Mouse (Mus musculus): ENCODE measurements at regions not wholly inside any gene's neighbourhood (a gene's known extent, or its start where the extent isn't known, plus 50 kb on each side); places are given as distances from the start of the nearest gene placed in this dataset.

- Histone ChIP-seq H3K27ac (ENCODE audit: insufficient read depth, low read length) (no peak overlapping the region), H3K4me1 (ENCODE audit: control insufficient read depth, insufficient read depth, low read length) (no peaks in the 10 kb centered on the region), H3K4me3 (ENCODE audit: insufficient read depth, low read length) (no peak overlapping the region)
- TF ChIP-seq CTCF (IDR thresholded peaks at IDR 0.05; ENCODE audit: extremely low read depth, insufficient read depth, low read length) = no peak
- no peak for TF ChIP-seq POLR2A (IDR thresholded peaks at IDR 0.05; ENCODE audit: extremely low read depth, insufficient read depth, low read length)
Measured at GRCm38 (mm10) chr9:84775190-84775589, 537.4 kb upstream of the Gm11114 start.

GRCm38 (mm10) chr9:84779125-84779524 lies 533.4 kb upstream of the Gm11114 start:
- TF ChIP-seq CTCF (IDR thresholded peaks at IDR 0.05; ENCODE audit: extremely low read depth, insufficient read depth, low read length) = no peak
- no peak for TF ChIP-seq POLR2A (IDR thresholded peaks at IDR 0.05; ENCODE audit: extremely low read depth, insufficient read depth, low read length)

DNA sequence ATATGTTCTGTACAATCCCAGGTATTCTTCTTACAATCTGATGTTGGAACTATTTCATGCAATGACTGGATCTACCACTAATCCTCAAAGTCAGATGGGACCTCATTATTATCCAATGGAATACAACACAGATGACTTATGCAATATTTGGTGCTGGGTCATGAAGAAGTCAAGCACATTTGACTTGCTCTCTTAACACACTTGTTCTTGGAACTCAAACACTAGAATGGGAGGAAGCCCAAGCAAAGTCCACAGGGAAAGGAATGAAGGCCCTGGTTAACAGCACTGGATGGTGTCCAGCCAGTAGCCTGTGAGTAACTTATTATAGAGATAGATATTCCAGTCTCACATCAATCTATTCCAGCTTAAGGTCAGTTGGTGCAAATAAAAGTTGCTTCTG lies 486.8 kb upstream of the Gm11114 start:
- no peaks in the 10 kb centered on the region for H3K4me1 ChIP-seq (ENCODE audit: control insufficient read depth, insufficient read depth, low read length)
- H3K27ac ChIP-seq (ENCODE audit: insufficient read depth, low read length) = no peak overlapping the region
- H3K4me3 ChIP-seq (ENCODE audit: insufficient read depth, low read length) = no peak overlapping the region
- TF ChIP-seq POLR2A (IDR thresholded peaks at IDR 0.05; ENCODE audit: extremely low read depth, insufficient read depth, low read length) = no peak
- no peak for TF ChIP-seq CTCF (IDR thresholded peaks at IDR 0.05; ENCODE audit: extremely low read depth, insufficient read depth, low read length)

More at GRCm38 (mm10) chr9:84779125-84779524, 533.4 kb upstream of the Gm11114 start:
- H3K4me1 ChIP-seq (ENCODE audit: control insufficient read depth, insufficient read depth, low read length) = no peaks in the 10 kb centered on the region
- H3K4me3 ChIP-seq (ENCODE audit: insufficient read depth, low read length) = no peak overlapping the region
- H3K27ac ChIP-seq (ENCODE audit: insufficient read depth, low read length) = no peak overlapping the region

DNA sequence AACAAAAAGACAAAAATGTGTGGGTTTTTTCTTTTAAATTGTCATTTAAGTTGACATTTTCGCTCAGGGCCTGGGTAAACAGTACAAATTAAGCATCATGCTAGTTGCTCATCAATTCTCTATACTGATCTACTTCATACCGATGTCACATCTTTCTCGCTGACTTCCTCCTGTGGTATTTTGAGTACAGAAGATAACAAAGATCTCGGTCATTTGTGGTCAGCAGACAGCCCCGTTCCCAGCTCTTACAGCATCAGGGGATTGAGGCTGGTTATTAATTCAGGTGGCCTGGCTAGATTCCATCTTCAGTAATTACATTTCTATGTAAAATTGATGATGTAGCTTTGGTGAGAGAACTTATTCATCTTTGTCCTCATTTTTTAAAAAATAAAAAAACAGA lies 483.6 kb upstream of the Gm11114 start:
- H3K4me1 ChIP-seq (ENCODE audit: control insufficient read depth, insufficient read depth, low read length) = no peaks in the 10 kb centered on the region
- no peak overlapping the region for H3K4me3 ChIP-seq (ENCODE audit: insufficient read depth, low read length)
- H3K27ac ChIP-seq (ENCODE audit: insufficient read depth, low read length) = no peak overlapping the region
- TF ChIP-seq POLR2A (IDR thresholded peaks at IDR 0.05; ENCODE audit: extremely low read depth, insufficient read depth, low read length) = no peak
- no peak for TF ChIP-seq CTCF (IDR thresholded peaks at IDR 0.05; ENCODE audit: extremely low read depth, insufficient read depth, low read length)

GRCm38 (mm10) chr9:84830639-84831038 lies 481.9 kb upstream of the Gm11114 start:
- Histone ChIP-seq H3K4me3 (ENCODE audit: insufficient read depth, low read length) (no peak overlapping the region), H3K4me1 (ENCODE audit: control insufficient read depth, insufficient read depth, low read length) (no peaks in the 10 kb centered on the region), H3K27ac (ENCODE audit: insufficient read depth, low read length) (no peak overlapping the region)
- TF ChIP-seq POLR2A (IDR thresholded peaks at IDR 0.05; ENCODE audit: extremely low read depth, insufficient read depth, low read length) = no peak
- no peak for TF ChIP-seq CTCF (IDR thresholded peaks at IDR 0.05; ENCODE audit: extremely low read depth, insufficient read depth, low read length)

DNA sequence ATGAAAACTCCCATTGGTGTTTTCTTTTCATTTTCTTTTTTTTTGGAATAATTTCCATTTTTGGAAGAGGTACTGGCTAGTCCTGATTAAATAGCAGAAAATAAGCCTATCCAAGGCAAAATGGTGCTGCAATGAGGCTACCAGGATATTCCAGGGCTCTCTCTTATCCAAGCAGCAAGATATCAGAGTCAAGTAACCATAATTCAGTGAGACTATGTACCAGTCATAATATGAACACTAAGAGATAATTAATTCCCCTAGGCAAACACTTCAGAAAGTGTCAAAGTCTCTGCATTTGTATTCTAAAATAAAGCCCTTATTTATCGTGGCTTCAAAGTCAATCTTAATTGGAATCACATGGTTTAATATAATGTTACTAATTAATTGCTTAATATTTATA lies 475.1 kb upstream of the Gm11114 start:
- H3K27ac ChIP-seq (ENCODE audit: insufficient read depth, low read length) = no peak overlapping the region
- H3K4me1 ChIP-seq (ENCODE audit: control insufficient read depth, insufficient read depth, low read length) = no peaks in the 10 kb centered on the region
- TF ChIP-seq CTCF (IDR thresholded peaks at IDR 0.05; ENCODE audit: extremely low read depth, insufficient read depth, low read length) = no peak
- TF ChIP-seq POLR2A (IDR thresholded peaks at IDR 0.05; ENCODE audit: extremely low read depth, insufficient read depth, low read length) = no peak
- no peak overlapping the region for H3K4me3 ChIP-seq (ENCODE audit: insufficient read depth, low read length)

- H3K4me1 ChIP-seq (ENCODE audit: control insufficient read depth, insufficient read depth, low read length) = no peaks in the 10 kb centered on the region
- no peak for TF ChIP-seq POLR2A (IDR thresholded peaks at IDR 0.05; ENCODE audit: extremely low read depth, insufficient read depth, low read length)
- no peak for TF ChIP-seq CTCF (IDR thresholded peaks at IDR 0.05; ENCODE audit: extremely low read depth, insufficient read depth, low read length)
- no peak overlapping the region for H3K27ac ChIP-seq (ENCODE audit: insufficient read depth, low read length)
- H3K4me3 ChIP-seq (ENCODE audit: insufficient read depth, low read length) = no peak overlapping the region
Measured at GRCm38 (mm10) chr9:84844021-84844420, 468.6 kb upstream of the Gm11114 start.

GRCm38 (mm10) chr9:84861600-84861999 lies 451.0 kb upstream of the Gm11114 start:
- TF ChIP-seq POLR2A (IDR thresholded peaks at IDR 0.05; ENCODE audit: extremely low read depth, insufficient read depth, low read length) = no peak
- no peak for TF ChIP-seq CTCF (IDR thresholded peaks at IDR 0.05; ENCODE audit: extremely low read depth, insufficient read depth, low read length)
- Histone ChIP-seq H3K4me3 (ENCODE audit: insufficient read depth, low read length) (no peak overlapping the region), H3K4me1 (ENCODE audit: control insufficient read depth, insufficient read depth, low read length) (no peaks in the 10 kb centered on the region), H3K27ac (ENCODE audit: insufficient read depth, low read length) (no peak overlapping the region)

DNA sequence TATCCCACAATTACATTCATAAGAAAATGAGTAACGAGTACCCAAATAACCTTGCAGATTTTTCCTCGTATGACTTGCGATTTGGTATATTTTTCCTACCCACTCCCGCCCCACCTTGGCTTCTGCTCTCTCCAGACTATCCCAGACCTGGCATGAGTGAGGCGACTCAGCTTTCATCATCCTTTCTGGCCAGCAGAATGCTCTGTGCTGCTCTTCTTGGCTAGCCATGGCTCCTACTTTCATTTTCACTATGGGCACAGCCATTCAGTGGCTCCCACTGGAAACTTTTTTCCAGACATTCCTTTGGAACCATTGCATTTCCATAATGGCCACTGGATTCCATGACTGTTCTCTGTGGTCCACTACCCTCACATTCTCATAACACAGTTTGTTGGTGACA lies 449.1 kb upstream of the Gm11114 start:
- TF ChIP-seq POLR2A (IDR thresholded peaks at IDR 0.05; ENCODE audit: extremely low read depth, insufficient read depth, low read length) (no peak), CTCF (IDR thresholded peaks at IDR 0.05; ENCODE audit: extremely low read depth, insufficient read depth, low read length) (no peak)
- Histone ChIP-seq H3K4me3 (ENCODE audit: insufficient read depth, low read length) (no peak overlapping the region), H3K27ac (ENCODE audit: insufficient read depth, low read length) (no peak overlapping the region), H3K4me1 (ENCODE audit: control insufficient read depth, insufficient read depth, low read length) (no peaks in the 10 kb centered on the region)

- TF ChIP-seq POLR2A (IDR thresholded peaks at IDR 0.05; ENCODE audit: extremely low read depth, insufficient read depth, low read length) = no peak
- TF ChIP-seq CTCF (IDR thresholded peaks at IDR 0.05; ENCODE audit: extremely low read depth, insufficient read depth, low read length) = no peak
- no peaks in the 10 kb centered on the region for H3K4me1 ChIP-seq (ENCODE audit: control insufficient read depth, insufficient read depth, low read length)
Measured at GRCm38 (mm10) chr9:84894148-84894547, 418.4 kb upstream of the Gm11114 start.

DNA sequence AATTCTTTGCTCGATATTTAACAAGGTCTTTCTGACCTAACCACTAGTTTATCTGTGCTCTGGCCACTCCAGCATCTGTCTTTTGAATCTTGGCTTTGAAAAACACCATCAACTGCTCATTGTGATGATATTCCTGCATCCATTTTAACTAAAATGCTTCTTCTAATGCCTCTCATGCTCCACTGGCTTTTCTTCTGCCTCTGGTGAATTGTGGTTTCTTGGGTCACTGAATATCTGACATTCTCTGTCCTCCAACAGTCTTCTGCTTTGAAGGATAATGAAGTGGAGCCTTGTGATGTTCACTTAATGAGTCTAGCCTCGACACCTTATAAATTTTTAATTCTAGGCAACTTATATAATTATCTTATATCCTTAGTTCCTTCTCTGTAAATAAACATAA lies 416.5 kb upstream of the Gm11114 start:
- Histone ChIP-seq H3K27ac (ENCODE audit: insufficient read depth, low read length) (no peak overlapping the region), H3K4me3 (ENCODE audit: insufficient read depth, low read length) (no peak overlapping the region), H3K4me1 (ENCODE audit: control insufficient read depth, insufficient read depth, low read length) (no peaks in the 10 kb centered on the region)
- no peak for TF ChIP-seq POLR2A (IDR thresholded peaks at IDR 0.05; ENCODE audit: extremely low read depth, insufficient read depth, low read length)
- no peak for TF ChIP-seq CTCF (IDR thresholded peaks at IDR 0.05; ENCODE audit: extremely low read depth, insufficient read depth, low read length)

More at GRCm38 (mm10) chr9:84894148-84894547, 418.4 kb upstream of the Gm11114 start:
- Histone ChIP-seq H3K4me3 (ENCODE audit: insufficient read depth, low read length) (no peak overlapping the region), H3K27ac (ENCODE audit: insufficient read depth, low read length) (no peak overlapping the region)

Measured in cortical plate, adult 2 months (tissue).